Mouse (Mus musculus): ENCODE results near the gene Lyzl4. TPM values are rescaled to one million over a fixed set of nuclear protein-coding genes. Genes with fewer than 3 reads are reported as not detected.

Lyzl4 gene
- total and polyA plus RNA-seq, 2 experiments from 2014 or later: 0.46 TPM; not detected in 1

- no peaks in the 10 kb centered on the region for H3K9me3 ChIP-seq (ENCODE audit: low read length)
- H3K27ac ChIP-seq: no peak overlapping the region
- peak overlapping the region; percentile 48 for H3K4me3 ChIP-seq (ENCODE audit: low read length)
- peak overlapping the region; percentile 79 for H3K4me2 ChIP-seq (ENCODE audit: low read depth, low read length)
- H3K36me3 ChIP-seq (ENCODE audit: insufficient read depth, low read length): no peaks in the 10 kb centered on the region
- WGBS: 15% methylated on average over 27 of the region's 27 CpGs
- H3K9ac ChIP-seq (replicated peaks; ENCODE audit: low read length): 0 out of 2 replicates have a peak overlapping the region, but pooled peaks have one; percentile 48
- TF ChIP-seq CTCF (IDR thresholded peaks at IDR 0.05; ENCODE audit: low read depth): no peak
- peaks cover 12% of the 10 kb centered on the region; the same call in 1 of the 2 replicates for H3K27me3 ChIP-seq (ENCODE audit: insufficient read depth, low read length)
- ATAC-seq (no peak; the same call in 1 of the 2 replicates), DNase-seq (ENCODE audit: low spot score) (peak; percentile 23)
- peaks cover 6% of the 10 kb centered on the region; the same call in 1 of the 2 replicates for H3K4me1 ChIP-seq (ENCODE audit: insufficient read depth, low read length)
Measured at GRCm38 (mm10) chr9:121641235-121641915, 521 bp downstream of the Lyzl4 start.

DNA sequence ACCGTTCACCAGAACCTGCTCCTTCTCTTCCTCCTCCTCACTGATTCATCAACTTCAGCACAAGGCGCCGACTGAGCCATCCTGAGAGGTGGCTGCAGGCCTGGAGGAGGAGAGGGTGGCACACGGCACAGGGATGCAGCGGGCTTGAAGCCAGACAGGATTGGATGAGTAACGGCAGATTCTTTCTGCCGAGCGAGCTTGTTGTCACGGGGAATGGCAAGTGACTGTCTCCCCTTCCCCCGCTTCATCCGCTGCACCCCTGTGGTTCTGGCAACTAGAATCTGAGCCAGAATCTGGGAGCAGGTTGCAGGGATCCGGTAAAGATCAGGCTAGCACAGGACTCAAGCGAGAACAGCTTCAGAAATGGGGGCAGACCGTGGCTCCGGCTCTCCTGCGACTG, 2.1 kb downstream of the Lyzl4 start:
- no peak overlapping the region for H3K4me2 ChIP-seq (ENCODE audit: low read depth, low read length)
- peaks cover 6% of the 10 kb centered on the region; the same call in 1 of the 2 replicates for H3K4me1 ChIP-seq (ENCODE audit: insufficient read depth, low read length)
- H3K27ac ChIP-seq: no peak overlapping the region
- peak; percentile 23 for DNase-seq (ENCODE audit: low spot score)
- H3K27me3 ChIP-seq (ENCODE audit: insufficient read depth, low read length): peaks cover 12% of the 10 kb centered on the region; the same call in 1 of the 2 replicates
- no peak for TF ChIP-seq CTCF (IDR thresholded peaks at IDR 0.05; ENCODE audit: low read depth)
- H3K4me3 ChIP-seq (ENCODE audit: low read length): no peak overlapping the region
- WGBS: 36% methylated on average over 16 of the region's 16 CpGs
- no peaks in the 10 kb centered on the region for H3K36me3 ChIP-seq (ENCODE audit: insufficient read depth, low read length)
- H3K9me3 ChIP-seq (ENCODE audit: low read length): no peaks in the 10 kb centered on the region
- ATAC-seq: no peak
- no peak overlapping the region for H3K9ac ChIP-seq (replicated peaks; ENCODE audit: low read length)

DNA sequence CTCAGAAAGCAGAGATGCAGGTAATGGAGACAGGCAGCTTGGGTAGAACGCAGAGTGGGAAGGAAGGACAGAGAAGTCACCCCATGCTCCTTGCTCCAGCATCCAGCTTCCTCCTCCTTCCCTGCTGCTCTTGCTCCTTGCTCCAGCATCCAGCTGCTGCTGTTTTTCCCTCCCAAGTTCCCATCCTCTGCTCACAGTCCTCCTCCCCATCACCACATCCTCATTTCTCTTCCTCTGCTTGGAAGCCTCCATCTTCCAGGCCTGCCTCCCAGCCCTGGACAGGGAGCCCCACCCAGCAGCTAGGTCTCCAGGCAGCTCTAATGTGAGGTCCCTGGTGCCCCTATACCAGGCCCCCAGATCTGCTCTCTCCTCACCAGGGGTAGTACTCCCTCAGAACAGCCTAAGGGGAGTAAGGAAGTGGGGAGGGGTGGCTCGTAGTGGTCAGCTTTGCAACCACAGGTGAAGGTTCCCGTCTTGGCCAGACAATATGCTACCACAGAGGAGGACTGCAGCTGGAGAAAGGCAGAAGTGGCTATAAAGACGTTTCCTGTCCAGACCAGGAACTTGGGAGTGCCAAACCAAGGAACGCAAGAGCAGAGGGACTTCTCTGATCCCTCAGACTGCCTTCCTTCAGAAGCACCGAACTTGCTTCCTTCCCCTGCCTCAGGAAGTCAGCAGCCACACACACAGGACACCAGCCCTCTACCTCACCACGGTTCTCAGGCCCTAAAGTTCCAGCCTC, 5.9 kb downstream of the Lyzl4 start:
- Histone ChIP-seq H3K9ac (replicated peaks; ENCODE audit: low read length) (no peak overlapping the region), H3K4me3 (ENCODE audit: low read length) (no peak overlapping the region), H3K36me3 (ENCODE audit: insufficient read depth, low read length) (no peaks in the 10 kb centered on the region), H3K4me1 (ENCODE audit: insufficient read depth, low read length) (no peaks in the 10 kb centered on the region), H3K9me3 (ENCODE audit: low read length) (no peaks in the 10 kb centered on the region), H3K4me2 (ENCODE audit: low read depth, low read length) (no peak overlapping the region), H3K27me3 (ENCODE audit: insufficient read depth, low read length) (no peaks in the 10 kb centered on the region), H3K27ac (no peak overlapping the region)
- 58% methylated on average over 7 of the region's 7 CpGs for WGBS
- no peak for DNase-seq (ENCODE audit: low spot score)
- TF ChIP-seq CTCF (IDR thresholded peaks at IDR 0.05; ENCODE audit: low read depth): no peak
- ATAC-seq: no peak

DNA sequence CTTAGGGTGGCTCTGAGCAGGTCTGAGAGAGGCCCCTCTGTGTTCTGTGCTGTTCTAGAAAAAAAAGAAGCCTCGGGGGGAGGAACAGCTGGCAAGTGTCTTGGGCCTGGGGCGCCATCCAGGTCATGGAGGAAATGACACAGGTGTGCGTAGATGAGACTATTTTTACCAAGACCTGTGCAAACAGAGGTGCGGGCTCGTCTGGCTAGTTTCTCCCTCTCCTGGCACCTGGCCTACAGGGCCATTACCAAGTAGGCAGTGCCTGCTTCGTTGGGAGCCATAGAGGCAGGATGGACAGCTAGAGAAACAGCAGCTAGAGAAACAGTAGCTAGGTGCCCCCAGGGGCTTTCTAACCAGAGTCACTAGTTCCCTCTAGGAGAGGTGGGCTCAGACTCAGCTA, 8.6 kb downstream of the Lyzl4 start:
- H3K36me3 ChIP-seq (ENCODE audit: insufficient read depth, low read length): no peaks in the 10 kb centered on the region
- H3K9me3 ChIP-seq (ENCODE audit: low read length): no peaks in the 10 kb centered on the region
- H3K4me2 ChIP-seq (ENCODE audit: low read depth, low read length): no peak overlapping the region
- ATAC-seq: no peak
- no peak for TF ChIP-seq CTCF (IDR thresholded peaks at IDR 0.05; ENCODE audit: low read depth)
- H3K4me1 ChIP-seq (ENCODE audit: insufficient read depth, low read length): no peaks in the 10 kb centered on the region
- no peak for DNase-seq (ENCODE audit: low spot score)
- no peak overlapping the region for H3K27ac ChIP-seq
- no peaks in the 10 kb centered on the region for H3K27me3 ChIP-seq (ENCODE audit: insufficient read depth, low read length)
- 85% methylated on average over 6 of the region's 6 CpGs for WGBS
- no peak overlapping the region for H3K4me3 ChIP-seq (ENCODE audit: low read length)
- H3K9ac ChIP-seq (replicated peaks; ENCODE audit: low read length): no peak overlapping the region

DNA sequence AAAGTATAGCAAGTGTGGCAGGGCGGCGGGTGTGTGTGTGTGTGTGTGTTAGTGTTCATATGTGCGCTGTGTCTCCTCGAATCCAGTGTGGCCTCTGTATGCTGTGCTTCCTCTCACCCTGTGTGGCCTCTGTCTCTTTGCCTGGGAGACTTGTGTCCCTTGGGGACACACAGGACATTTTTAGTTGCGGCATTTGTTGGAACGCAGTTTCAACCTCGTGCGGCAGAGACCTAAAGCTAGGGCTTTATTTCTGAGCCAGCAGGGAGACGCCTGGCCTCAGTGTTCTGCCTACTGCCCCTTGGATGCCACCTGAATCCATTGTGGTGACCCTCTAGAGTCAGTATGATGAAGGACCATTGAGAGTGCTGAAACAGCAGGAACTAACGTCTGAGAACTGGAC, 9.0 kb downstream of the Lyzl4 start:
- H3K27ac ChIP-seq: no peak overlapping the region
- no peak for TF ChIP-seq CTCF (IDR thresholded peaks at IDR 0.05; ENCODE audit: low read depth)
- no peaks in the 10 kb centered on the region for H3K4me1 ChIP-seq (ENCODE audit: insufficient read depth, low read length)
- no peak for ATAC-seq
- 83% methylated on average over 10 of the region's 10 CpGs for WGBS
- DNase-seq (ENCODE audit: low spot score): no peak
- no peaks in the 10 kb centered on the region for H3K27me3 ChIP-seq (ENCODE audit: insufficient read depth, low read length)
- no peak overlapping the region for H3K4me3 ChIP-seq (ENCODE audit: low read length)
- H3K9me3 ChIP-seq (ENCODE audit: low read length): no peaks in the 10 kb centered on the region
- no peak overlapping the region for H3K9ac ChIP-seq (replicated peaks; ENCODE audit: low read length)
- H3K36me3 ChIP-seq (ENCODE audit: insufficient read depth, low read length): no peaks in the 10 kb centered on the region
- H3K4me2 ChIP-seq (ENCODE audit: low read depth, low read length): no peak overlapping the region

- no peak for DNase-seq (ENCODE audit: low spot score)
- no peaks in the 10 kb centered on the region for H3K27me3 ChIP-seq (ENCODE audit: insufficient read depth, low read length)
- no peaks in the 10 kb centered on the region for H3K36me3 ChIP-seq (ENCODE audit: insufficient read depth, low read length)
- H3K4me2 ChIP-seq (ENCODE audit: low read depth, low read length): no peak overlapping the region
- WGBS: 64% methylated on average over 4 of the region's 4 CpGs
- no peak for TF ChIP-seq CTCF (IDR thresholded peaks at IDR 0.05; ENCODE audit: low read depth)
- ATAC-seq: no peak
- H3K4me3 ChIP-seq (ENCODE audit: low read length): no peak overlapping the region
- no peak overlapping the region for H3K9ac ChIP-seq (replicated peaks; ENCODE audit: low read length)
- H3K9me3 ChIP-seq (ENCODE audit: low read length): no peaks in the 10 kb centered on the region
- no peak overlapping the region for H3K27ac ChIP-seq
- H3K4me1 ChIP-seq (ENCODE audit: insufficient read depth, low read length): no peaks in the 10 kb centered on the region
Measured at GRCm38 (mm10) chr9:121631946-121632345, 9.9 kb downstream of the Lyzl4 start.

DNA sequence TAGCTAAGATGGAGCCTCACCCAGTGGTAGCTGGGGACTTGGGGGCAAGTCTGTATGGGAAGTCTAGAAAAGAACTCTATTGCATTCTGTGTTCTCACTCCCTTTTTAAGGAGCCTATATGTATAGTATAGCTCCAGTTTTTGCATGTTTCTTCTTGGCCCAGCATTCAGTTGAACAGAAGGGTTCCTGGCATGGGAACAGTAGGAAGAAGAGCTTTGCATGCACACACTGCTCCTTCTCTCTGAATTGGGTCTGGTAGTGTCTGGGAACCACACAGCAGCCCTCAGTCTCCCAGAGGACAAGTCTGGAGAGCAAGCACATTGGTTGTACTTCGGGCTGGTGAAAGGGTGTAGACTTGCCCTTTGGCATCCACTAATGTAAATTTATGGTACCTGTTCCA, 11.3 kb downstream of the Lyzl4 start:
- Histone ChIP-seq H3K27ac (no peak overlapping the region), H3K27me3 (ENCODE audit: insufficient read depth, low read length) (no peaks in the 10 kb centered on the region), H3K9ac (replicated peaks; ENCODE audit: low read length) (no peak overlapping the region), H3K9me3 (ENCODE audit: low read length) (no peaks in the 10 kb centered on the region), H3K4me3 (ENCODE audit: low read length) (no peak overlapping the region), H3K36me3 (ENCODE audit: insufficient read depth, low read length) (no peaks in the 10 kb centered on the region), H3K4me2 (ENCODE audit: low read depth, low read length) (no peak overlapping the region), H3K4me1 (ENCODE audit: insufficient read depth, low read length) (no peaks in the 10 kb centered on the region)
- no peak for TF ChIP-seq CTCF (IDR thresholded peaks at IDR 0.05; ENCODE audit: low read depth)
- DNase-seq (ENCODE audit: low spot score) (no peak), ATAC-seq (no peak)
- 86% methylated on average over 1 of the region's 1 CpGs for WGBS
